Mouse (Mus musculus) adrenal gland, adult 18-20 months (tissue): ENCODE measurements at regions not wholly inside any gene's neighbourhood (a gene's known extent, or its start where the extent isn't known, plus 50 kb on each side); places are given as distances from the start of the nearest gene placed in this dataset.

ENCODE experiments used
- DNase-seq, 2 experiments: peaks; one replicate each; pipeline ENCODE4 v3.0.0; 2021 to 2022; ENCODE audit warnings: low spot score in 2 of 2

- no peak for DNase-seq
Measured at GRCm38 (mm10) chr1:73153438-73154097, 137.9 kb upstream of the Tnp1 start.

- DNase-seq: no peak
Measured at GRCm38 (mm10) chr1:73149926-73150325, 134.2 kb upstream of the Tnp1 start.

GRCm38 (mm10) chr1:73142845-73143244, 127.1 kb upstream of the Tnp1 start:
- DNase-seq: no peak

- DNase-seq: no peak
Measured at GRCm38 (mm10) chr1:73140557-73141345, 125.0 kb upstream of the Tnp1 start.

- no peak for DNase-seq
Measured at GRCm38 (mm10) chr1:73130215-73130861, 114.6 kb upstream of the Tnp1 start.

GRCm38 (mm10) chr1:73123012-73123411, 107.3 kb upstream of the Tnp1 start:
- DNase-seq: no peak

- no peak for DNase-seq
Measured at GRCm38 (mm10) chr1:73118661-73119060, 103.0 kb upstream of the Tnp1 start.

- DNase-seq: no peak
Measured at GRCm38 (mm10) chr1:73116526-73116925, 100.8 kb upstream of the Tnp1 start.

GRCm38 (mm10) chr1:73115854-73116253, 100.1 kb upstream of the Tnp1 start:
- DNase-seq: no peak

- no peak for DNase-seq
Measured at GRCm38 (mm10) chr1:73113137-73113536, 97.4 kb upstream of the Tnp1 start.

- DNase-seq: no peak
Measured at GRCm38 (mm10) chr1:73112711-73113110, 97.0 kb upstream of the Tnp1 start.

- DNase-seq: no peak
Measured at GRCm38 (mm10) chr1:73111911-73112310, 96.2 kb upstream of the Tnp1 start.

- DNase-seq: no peak
Measured at GRCm38 (mm10) chr1:73105856-73106463, 90.3 kb upstream of the Tnp1 start.

GRCm38 (mm10) chr1:73097645-73098440, 82.1 kb upstream of the Tnp1 start:
- no peak for DNase-seq

GRCm38 (mm10) chr1:73089636-73090035, 73.9 kb upstream of the Tnp1 start:
- DNase-seq: no peak

GRCm38 (mm10) chr1:73088494-73088893, 72.8 kb upstream of the Tnp1 start:
- no peak for DNase-seq

- DNase-seq: no peak
Measured at GRCm38 (mm10) chr1:73084946-73085345, 69.2 kb upstream of the Tnp1 start.

- no peak for DNase-seq
Measured at GRCm38 (mm10) chr1:73083396-73083795, 67.7 kb upstream of the Tnp1 start.

- DNase-seq: no peak
Measured at GRCm38 (mm10) chr1:73079518-73079917, 63.8 kb upstream of the Tnp1 start.

- DNase-seq: no peak
Measured at GRCm38 (mm10) chr1:73077156-73077555, 61.4 kb upstream of the Tnp1 start.
